ENCODE assay signal across 28 mouse cellular contexts in genomic region chr4:127074915-127075314, GRCm38 (mm10). TPM values are rescaled to one million over a fixed set of nuclear protein-coding genes. Genes with fewer than 3 reads are reported as not detected.
DNase-seq lines count a peak whose midpoint lies in the region; ATAC-seq and TF ChIP-seq lines count a peak whose summit lies in the region.
"Had no signal": no experiment of that assay in that cellular context is flagged by ENCODE, and none has a peak within 500 bp of the region (broad histone marks: within the 10 kb centered on the region; RNA-seq: fewer than 3 reads in every experiment).

No protein-coding gene starts in this region.

- H3K27ac ChIP-seq in heart, embryonic 11.5 days (ENCODE audit: low read depth, low read length): no peak overlapping the region
- H3K27ac ChIP-seq in MEL (ENCODE audit: control insufficient read depth, low read depth, low read length): no peak overlapping the region
- H3K27ac ChIP-seq: embryonic facial prominence, embryonic 15.5 days; heart, embryonic 13.5 days; hindbrain, embryonic 12.5 days; limb, embryonic 13.5 days; liver, embryonic 13.5 days; midbrain, embryonic 12.5 days; neural tube, embryonic 13.5 days; stomach, embryonic 15.5 days had no signal

- TF ChIP-seq CTCF in MEL (IDR thresholded peaks at IDR 0.05 in 2 of 3, conservative IDR thresholded peaks at IDR 0.05 in 1 of 3; ENCODE audit: control insufficient read depth in 1 of 3, insufficient read depth in 1 of 3, low read depth in 2 of 3, low read length in 3 of 3, poor library complexity in 1 of 3, severe bottlenecking in 1 of 3): peak in 2 of 3 experiments; percentile 18 to 29; a peak in 3 of 6 replicates

- no peaks in the 10 kb centered on the region for H3K79me2 ChIP-seq in MEL (ENCODE audit: control insufficient read depth, insufficient read depth, low read length, poor library complexity)

- no peak overlapping the region for H3K9ac ChIP-seq in heart, embryonic 11.5 days (ENCODE audit: low read depth, low read length)
- H3K9ac ChIP-seq in MEL (ENCODE audit: control insufficient read depth, low read depth, low read length, poor library complexity, severe bottlenecking): no peak overlapping the region
- H3K9ac ChIP-seq: embryonic facial prominence, embryonic 15.5 days; heart, embryonic 13.5 days; hindbrain, embryonic 12.5 days; limb, embryonic 13.5 days; liver, embryonic 13.5 days; lung, embryonic 14.5 days; midbrain, embryonic 12.5 days; neural tube, embryonic 13.5 days; stomach, embryonic 15.5 days had no signal

- DNase-seq in heart, adult 11 months: peak; percentile 72
- DNase-seq in A20 (ENCODE audit: low read depth, low spot score) (peak; percentile 45), MEL (ENCODE audit: low read depth, low spot score) (peak; percentile 18)
- peak; percentile 24 for DNase-seq in naive thymus-derived CD4-positive, alpha-beta T cell, adult 2 months (ENCODE audit: low read depth)
- DNase-seq in gastrocnemius, postnatal 14 days: no peak
- DNase-seq in ovary, postnatal 36 days (ENCODE audit: low spot score): no peak
- DNase-seq: adrenal gland, postnatal 25 days; cerebellum, adult 9-10 months; gastrocnemius, postnatal 10 days; heart, adult 18-20 months; heart, postnatal 14 days; kidney, adult 9 months; kidney, postnatal 25 days; liver, embryonic 13.5 days; lung, embryonic 14.5 days; thymus, adult 18-20 months; thymus, postnatal 4 days had no signal

- no peak for TF ChIP-seq POLR2A in MEL (IDR thresholded peaks at IDR 0.05; ENCODE audit: control insufficient read depth in 1 of 2, insufficient read depth in 1 of 2, low read depth in 1 of 2, low read length in 2 of 2, poor library complexity in 1 of 2)

- ATAC-seq in heart, embryonic 11.5 days (replicated peaks; ENCODE audit: insufficient number of reproducible peaks, low FRiP score, low TSS enrichment): no peak
- ATAC-seq: forebrain, embryonic 14.5 days; inflammation-experienced regulatory T-cells, adult 6 months had no signal

- no peak for TF ChIP-seq EP300 in MEL (IDR thresholded peaks at IDR 0.05; ENCODE audit: low read depth in 1 of 2, low read length in 2 of 2)

- H3K27me3 ChIP-seq in heart, embryonic 11.5 days (ENCODE audit: control insufficient read depth, insufficient read depth, low read length): no peaks in the 10 kb centered on the region
- no peaks in the 10 kb centered on the region; a peak in 1 of 4 replicates for H3K27me3 ChIP-seq in MEL (ENCODE audit: control insufficient read depth in 1 of 2, insufficient read depth in 2 of 2, low read length in 2 of 2)
- H3K27me3 ChIP-seq: embryonic facial prominence, embryonic 15.5 days; heart, embryonic 13.5 days; hindbrain, embryonic 12.5 days; limb, embryonic 13.5 days; liver, embryonic 13.5 days; midbrain, embryonic 12.5 days; neural tube, embryonic 13.5 days; stomach, embryonic 15.5 days had no signal

- WGBS in heart, embryonic 11.5 days (ENCODE audit: insufficient replicate concordance): 48% methylated on average over 1 of the region's 1 CpGs

- H3K36me3 ChIP-seq in heart, embryonic 11.5 days (ENCODE audit: control insufficient read depth, insufficient read depth, low read length): no peaks in the 10 kb centered on the region
- no peaks in the 10 kb centered on the region for H3K36me3 ChIP-seq in MEL (ENCODE audit: control insufficient read depth in 1 of 2, insufficient read depth in 2 of 2, low read length in 2 of 2)
- H3K36me3 ChIP-seq: embryonic facial prominence, embryonic 15.5 days; heart, embryonic 13.5 days; hindbrain, embryonic 12.5 days; limb, embryonic 13.5 days; liver, embryonic 13.5 days; midbrain, embryonic 12.5 days; neural tube, embryonic 13.5 days; stomach, embryonic 15.5 days had no signal

- H3K4me3 ChIP-seq in heart, embryonic 11.5 days (ENCODE audit: low read depth, low read length): no peak overlapping the region
- H3K4me3 ChIP-seq in MEL (ENCODE audit: control insufficient read depth in 1 of 2, insufficient read depth in 1 of 2, low read depth in 2 of 2, low read length in 2 of 2): no peak overlapping the region
- H3K4me3 ChIP-seq: embryonic facial prominence, embryonic 15.5 days; heart, embryonic 13.5 days; hindbrain, embryonic 12.5 days; limb, embryonic 13.5 days; liver, embryonic 13.5 days; midbrain, embryonic 12.5 days; neural tube, embryonic 13.5 days; stomach, embryonic 15.5 days had no signal

- no peak overlapping the region for H3K4me2 ChIP-seq in heart, embryonic 11.5 days
- H3K4me2 ChIP-seq: embryonic facial prominence, embryonic 15.5 days; heart, embryonic 13.5 days; hindbrain, embryonic 12.5 days; limb, embryonic 13.5 days; liver, embryonic 13.5 days; lung, embryonic 14.5 days; midbrain, embryonic 12.5 days; neural tube, embryonic 13.5 days; stomach, embryonic 15.5 days had no signal

- TF ChIP-seq RAD21 in MEL (IDR thresholded peaks at IDR 0.05; ENCODE audit: low read depth, low read length): peak; percentile 24

- peaks cover 5% of the 10 kb centered on the region; the same call in 1 of the 2 replicates for H3K4me1 ChIP-seq in heart, embryonic 11.5 days (ENCODE audit: control insufficient read depth, insufficient read depth, low read length)
- no peaks in the 10 kb centered on the region for H3K4me1 ChIP-seq in MEL (ENCODE audit: control insufficient read depth in 1 of 2, insufficient read depth in 2 of 2, low read length in 2 of 2)

- intact Hi-C loops in gastrocnemius, postnatal 14 days (cut with DNase I; ENCODE audit: low total_unique reads): no loop called here

- no peaks in the 10 kb centered on the region for H3K9me3 ChIP-seq in heart, embryonic 11.5 days (replicated peaks; ENCODE audit: control insufficient read depth, low read length)
- no peaks in the 10 kb centered on the region for H3K9me3 ChIP-seq in MEL (replicated peaks; ENCODE audit: insufficient read depth, low read length)
- H3K9me3 ChIP-seq: embryonic facial prominence, embryonic 15.5 days; G1E; heart, embryonic 13.5 days; hindbrain, embryonic 12.5 days; limb, embryonic 13.5 days; liver, embryonic 13.5 days; midbrain, embryonic 12.5 days; neural tube, embryonic 13.5 days; stomach, embryonic 15.5 days had no signal

TF ChIP-seq in MEL, 35 proteins besides CTCF, POLR2A, EP300 and RAD21:
- TF ChIP-seq MAFK (IDR thresholded peaks at IDR 0.05; ENCODE audit: borderline replicate concordance, low read depth, low read length): no peak
- no peak for TF ChIP-seq MAZ (IDR thresholded peaks at IDR 0.05; ENCODE audit: low read depth, low read length)
- TF ChIP-seq E2F4 (IDR thresholded peaks at IDR 0.05; ENCODE audit: borderline replicate concordance, low read depth, low read length): no peak
- TF ChIP-seq RCOR1 (IDR thresholded peaks at IDR 0.05; ENCODE audit: low read depth, low read length): no peak
- TF ChIP-seq POLR2AphosphoS2 (IDR thresholded peaks at IDR 0.05; ENCODE audit: low read length): no peak
- TF ChIP-seq MYB (IDR thresholded peaks at IDR 0.05; ENCODE audit: low read depth, low read length): no peak
- no peak for TF ChIP-seq JUND (IDR thresholded peaks at IDR 0.05; ENCODE audit: low read depth, low read length)
- TF ChIP-seq NELFE (IDR thresholded peaks at IDR 0.05; ENCODE audit: low read depth, low read length): no peak
- no peak for TF ChIP-seq ZMIZ1 (IDR thresholded peaks at IDR 0.05; ENCODE audit: low read depth, low read length)
- no peak for TF ChIP-seq MYC (IDR thresholded peaks at IDR 0.05; ENCODE audit: low read depth, low read length)
- no peak for TF ChIP-seq MEF2A (IDR thresholded peaks at IDR 0.05; ENCODE audit: extremely low read depth, insufficient replicate concordance, low read depth, low read length, poor library complexity, severe bottlenecking)
- TF ChIP-seq MXI1 (IDR thresholded peaks at IDR 0.05; ENCODE audit: low read depth, low read length): no peak
- TF ChIP-seq ZC3H11A (IDR thresholded peaks at IDR 0.05; ENCODE audit: low read depth, low read length): no peak
- TF ChIP-seq TBP (IDR thresholded peaks at IDR 0.05; ENCODE audit: low read depth, low read length): no peak
- TF ChIP-seq CHD2 (IDR thresholded peaks at IDR 0.05; ENCODE audit: low read length): no peak
- no peak for TF ChIP-seq BHLHE40 (IDR thresholded peaks at IDR 0.05; ENCODE audit: borderline replicate concordance, low read depth, low read length)
- no peak for TF ChIP-seq ZKSCAN1 (IDR thresholded peaks at IDR 0.05; ENCODE audit: low read depth, low read length)
- TF ChIP-seq GABPA (IDR thresholded peaks at IDR 0.05; ENCODE audit: low read depth, low read length): no peak
- TF ChIP-seq MAX (IDR thresholded peaks at IDR 0.05; ENCODE audit: low read length): no peak
- TF ChIP-seq SMC3 (IDR thresholded peaks at IDR 0.05; ENCODE audit: low read depth, low read length): no peak

RNA-seq across cellular contexts. Expression of gene Zmym6, which starts 2.3 kb away (rescaled TPM):
- polyA plus RNA-seq in heart, embryonic 11.5 days (2014; fragmentation: Nextera tagmentation; extraction: Ambion mirVana): 13.0 and 15.3 TPM in 2 replicates
- not detected in 2 replicates for total RNA-seq in MEL (2012; rRNA removed)
- polyA plus RNA-seq in MEL (2012; ENCODE audit: insufficient read depth in 1 of 2, insufficient read length in 2 of 2, low read depth in 1 of 2, low replicate concordance in 2 of 2, missing spikeins in 1 of 2): not detected
- 1 to 10 TPM; 3.5 to 3.9 TPM for total RNA-seq in gastrocnemius, postnatal 14 days (2021)

RNA-seq across cellular contexts. Expression of gene Zmym1, which starts 14.0 kb away (rescaled TPM):
- polyA plus RNA-seq in heart, embryonic 11.5 days (2014; fragmentation: Nextera tagmentation; extraction: Ambion mirVana): 16.9 and 18.2 TPM in 2 replicates
- total RNA-seq in MEL (2012; rRNA removed): 17.3 and 17.6 TPM in 2 replicates
- polyA plus RNA-seq in MEL (2012; ENCODE audit: insufficient read depth in 1 of 2, insufficient read length in 2 of 2, low read depth in 1 of 2, low replicate concordance in 2 of 2, missing spikeins in 1 of 2): 10 to 100 TPM in 1 of 2 experiments, not detected in 1; 13.2 TPM
- 1 to 10 TPM; 3.4 to 4.5 TPM for total RNA-seq in gastrocnemius, postnatal 14 days (2021)

RNA-seq across cellular contexts. Expression of gene Tmem35b, which starts 48.6 kb away (rescaled TPM):
- polyA plus RNA-seq in heart, embryonic 11.5 days (2014; fragmentation: Nextera tagmentation; extraction: Ambion mirVana): 13.9 and 14.2 TPM in 2 replicates
- 0.89 and 1.7 TPM in 2 replicates for total RNA-seq in MEL (2012; rRNA removed)
- 1 to 10 TPM in 1 of 2 experiments, not detected in 1; 3.2 TPM for polyA plus RNA-seq in MEL (2012; ENCODE audit: insufficient read depth in 1 of 2, insufficient read length in 2 of 2, low read depth in 1 of 2, low replicate concordance in 2 of 2, missing spikeins in 1 of 2)
- total RNA-seq in gastrocnemius, postnatal 14 days (2021): 1 to 10 TPM in 1 of 2 experiments, under 1 TPM in 1; 0.94 to 1.1 TPM

RNA-seq across cellular contexts. Expression of gene Sfpq, which starts 53.8 kb away (rescaled TPM):
- 58.6 and 78.9 TPM in 2 replicates for polyA plus RNA-seq in heart, embryonic 11.5 days (2014; fragmentation: Nextera tagmentation; extraction: Ambion mirVana)
- total RNA-seq in MEL (2012; rRNA removed): 255 and 259 TPM in 2 replicates
- 100 to 1,000 TPM; 100 to 366 TPM for polyA plus RNA-seq in MEL (2012; ENCODE audit: insufficient read depth in 1 of 2, insufficient read length in 2 of 2, low read depth in 1 of 2, low replicate concordance in 2 of 2, missing spikeins in 1 of 2)
- 10 to 100 TPM; 66.4 to 70.0 TPM for total RNA-seq in gastrocnemius, postnatal 14 days (2021)

Comparison
In these comparisons a context has a peak if more than half of its experiments do, and no peak if none do; other contexts are left out.
1. DNase-seq: peak in heart, adult 11 months (single experiment), A20 (single experiment), MEL (single experiment) and naive thymus-derived CD4-positive, alpha-beta T cell, adult 2 months (single experiment); none in gastrocnemius, postnatal 14 days (single experiment) and ovary, postnatal 36 days (single experiment).